Mouse (Mus musculus) lung, embryonic 16.5 days (tissue): ENCODE results near the gene Hip1. TPM values are rescaled to one million over a fixed set of nuclear protein-coding genes. Genes with fewer than 3 reads are reported as not detected.
A peak's percentile ranks its signal among the peaks of the same experiment; 100 is the strongest.

Source experiments
- ATAC-seq: fragments of 200-750 bp; cut with Nextera tagmentation; 2 replicates; pipeline ENCODE4 v1.8.0; 2017; ENCODE audit warnings: low read depth, mild to moderate bottlenecking, moderate library complexity
- H3K27ac ChIP-seq: fragments of 300-500 bp; sonication (generic); 2 replicates; pipeline ENCODE4 v1.5.1; 2014; ENCODE audit warnings: mild to moderate bottlenecking, control low read depth, low read length
- H3K27me3 ChIP-seq: fragments of 300-500 bp; sonication (generic); 2 replicates; pipeline ENCODE4 v1.6.1; 2014; ENCODE audit warnings: low read depth, low read length, mixed read lengths; ENCODE audit not compliant: control insufficient read depth, insufficient read depth
- H3K36me3 ChIP-seq: fragments of 300-500 bp; sonication (generic); 2 replicates; pipeline ENCODE4 v1.6.1; 2014; ENCODE audit warnings: low read length; ENCODE audit not compliant: control insufficient read depth, insufficient read depth
- H3K4me1 ChIP-seq: fragments of 300-500 bp; sonication (generic); replicated peaks from 2 replicates; pipeline ENCODE4 v1.6.1; 2014; ENCODE audit warnings: low read length, mixed read lengths; ENCODE audit not compliant: control insufficient read depth, insufficient read depth
- H3K4me2 ChIP-seq: fragments of 300-500 bp; sonication (generic); 2 replicates; pipeline ENCODE4 v1.6.1; 2014; ENCODE audit warnings: low read depth, low read length, control low read depth
- H3K4me3 ChIP-seq: fragments of 300-500 bp; sonication (generic); 2 replicates; pipeline ENCODE4 v1.5.1; 2014; ENCODE audit warnings: mild to moderate bottlenecking, low read length, control low read depth
- H3K9ac ChIP-seq: fragments of 300-500 bp; sonication (generic); 2 replicates; pipeline ENCODE4 v1.6.1; 2014; ENCODE audit warnings: low read length, control low read depth
- H3K9me3 ChIP-seq: fragments of 300-500 bp; sonication (generic); 2 replicates; pipeline ENCODE4 v1.6.1; 2016; ENCODE audit warnings: low read length; ENCODE audit not compliant: control insufficient read depth
- WGBS: fragments of 180-500 bp; shearing (Covaris S2); extraction: QIAGEN DNeasy Blood & Tissue Kit; methylation state at CpG from one replicate; pipeline ENCODE4 v1.1.7; 2014; 5-methylcytosine and 5-hydroxymethylcytosine counted together
- polyA plus RNA-seq: library from polyadenylated mRNA; unstranded; fragments of >200 nt; fragmentation: Nextera tagmentation; extraction: Ambion mirVana; gene quantifications from 2 replicates; pipeline ENCODE4 v1.2.1, GENCODE M21; 2015

Gene Hip1
- polyA plus RNA-seq, 1 experiment from 2014 or later: 35.1 TPM

GRCm38 (mm10) chr5:135451100-135451499 is 93.8 kb downstream of the Hip1 start:
- Histone ChIP-seq H3K27me3 (no peaks in the 10 kb centered on the region), H3K9me3 (peaks cover 9% of the 10 kb centered on the region), H3K27ac (no peak overlapping the region), H3K4me2 (no peak overlapping the region), H3K4me3 (no peak overlapping the region), H3K36me3 (peaks cover 31% of the 10 kb centered on the region), H3K9ac (no peak overlapping the region), H3K4me1 (no peaks in the 10 kb centered on the region)
- 88% methylated on average over 8 of the region's 8 CpGs for WGBS
- no peak for ATAC-seq

DNA sequence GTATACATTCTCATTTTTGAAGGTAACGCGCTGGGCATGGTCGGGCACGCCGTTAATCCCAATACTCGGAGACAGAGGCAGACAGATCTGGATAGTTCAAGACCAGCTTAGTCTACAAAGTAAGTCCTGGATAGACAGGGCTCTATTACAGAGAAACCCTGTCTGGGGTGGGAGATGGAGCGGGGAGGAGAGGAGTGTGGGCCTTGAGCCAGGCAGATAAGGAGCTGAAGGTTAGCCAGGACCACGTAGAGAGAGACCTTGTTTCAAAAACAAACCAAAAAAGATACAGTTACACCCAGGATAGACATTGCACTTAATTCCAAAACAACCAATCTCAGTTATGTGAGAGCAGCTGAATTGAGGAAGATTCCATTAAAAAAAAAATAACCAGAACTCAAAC is 99.2 kb downstream of the Hip1 start:
- no peaks in the 10 kb centered on the region for H3K9me3 ChIP-seq
- H3K4me3 ChIP-seq: no peak overlapping the region
- no peak overlapping the region for H3K4me2 ChIP-seq
- H3K27ac ChIP-seq: no peak overlapping the region
- WGBS: 92% methylated on average over 8 of the region's 8 CpGs
- H3K27me3 ChIP-seq: no peaks in the 10 kb centered on the region
- no peak overlapping the region for H3K9ac ChIP-seq
- ATAC-seq: no peak
- 0 out of 2 replicates have a peak, but pooled peaks cover 2% of the 10 kb centered on the region for H3K4me1 ChIP-seq
- H3K36me3 ChIP-seq: peaks cover 9% of the 10 kb centered on the region

- 0 out of 2 replicates have a peak, but pooled peaks cover 2% of the 10 kb centered on the region for H3K4me1 ChIP-seq
- 64% methylated on average over 7 of the region's 7 CpGs for WGBS
- H3K27ac ChIP-seq: no peak overlapping the region
- peak; percentile 73 for ATAC-seq
- no peak overlapping the region for H3K9ac ChIP-seq
- no peak overlapping the region for H3K4me2 ChIP-seq
- H3K9me3 ChIP-seq: no peaks in the 10 kb centered on the region
- H3K4me3 ChIP-seq: no peak overlapping the region
- peaks cover 7% of the 10 kb centered on the region; the same call in 1 of the 2 replicates for H3K36me3 ChIP-seq
- no peaks in the 10 kb centered on the region for H3K27me3 ChIP-seq
Measured at GRCm38 (mm10) chr5:135442430-135442829, 102.5 kb downstream of the Hip1 start.

- no peaks in the 10 kb centered on the region for H3K27me3 ChIP-seq
- no peak overlapping the region for H3K4me2 ChIP-seq
- no peaks in the 10 kb centered on the region for H3K9me3 ChIP-seq
- 94% methylated on average over 10 of the region's 10 CpGs for WGBS
- ATAC-seq: no peak
- no peaks in the 10 kb centered on the region for H3K4me1 ChIP-seq
- H3K36me3 ChIP-seq: peaks cover 32% of the 10 kb centered on the region
- H3K27ac ChIP-seq: no peak overlapping the region
- no peak overlapping the region for H3K4me3 ChIP-seq
- no peak overlapping the region for H3K9ac ChIP-seq
Measured at GRCm38 (mm10) chr5:135435039-135435438, 109.9 kb downstream of the Hip1 start.

DNA sequence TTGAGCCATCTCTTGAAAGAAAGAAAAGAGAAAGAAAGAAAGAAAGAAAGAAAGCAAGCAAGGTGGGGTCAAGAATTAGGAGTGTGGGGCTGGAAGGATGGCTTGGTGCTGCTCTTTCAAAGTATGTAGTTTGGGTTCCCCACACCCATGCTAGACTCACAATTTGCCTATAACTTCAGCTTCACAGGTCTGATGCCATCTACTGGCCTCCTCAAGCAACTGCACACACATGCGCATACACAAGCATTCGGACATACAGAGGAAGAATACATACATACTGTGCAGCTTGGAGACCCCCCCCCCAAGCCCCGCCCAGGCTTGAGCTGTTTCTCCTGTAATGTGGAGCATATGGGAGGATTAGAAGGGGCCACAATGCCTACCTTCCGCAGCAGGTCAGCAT is 111.1 kb downstream of the Hip1 start:
- Histone ChIP-seq H3K4me2 (no peak overlapping the region), H3K36me3 (peaks cover 32% of the 10 kb centered on the region)
- WGBS: over 99% methylated on average over 4 of the region's 4 CpGs

DNA sequence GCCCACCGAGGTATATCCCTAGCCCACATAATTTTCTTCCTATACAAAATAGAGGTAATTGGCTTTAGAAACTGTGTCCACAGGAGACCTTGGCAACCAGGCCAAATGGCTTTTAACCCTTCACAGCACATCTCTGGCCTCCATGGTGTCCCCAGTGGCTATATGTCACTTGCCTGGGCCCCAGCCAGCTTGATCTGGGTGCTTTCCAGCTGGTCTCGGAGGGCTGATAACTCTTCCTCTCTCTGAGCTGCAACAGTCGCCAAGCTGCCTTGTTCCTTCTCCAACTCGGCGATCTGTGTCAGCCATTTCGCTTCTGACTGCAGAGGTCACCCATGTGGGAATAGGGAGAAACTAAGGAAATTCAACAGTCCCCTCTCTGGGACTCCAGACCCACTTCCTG is 113.8 kb downstream of the Hip1 start:
- H3K9me3 ChIP-seq: no peaks in the 10 kb centered on the region
- H3K4me3 ChIP-seq: no peak overlapping the region
- H3K27me3 ChIP-seq: no peaks in the 10 kb centered on the region
- H3K36me3 ChIP-seq: peaks cover 44% of the 10 kb centered on the region
- ATAC-seq: no peak
- no peaks in the 10 kb centered on the region for H3K4me1 ChIP-seq
- H3K4me2 ChIP-seq: no peak overlapping the region
- WGBS: 68% methylated on average over 6 of the region's 6 CpGs
- no peak overlapping the region for H3K27ac ChIP-seq
- H3K9ac ChIP-seq: no peak overlapping the region

More for the DNA sequence above, 111.1 kb downstream of the Hip1 start:
- Histone ChIP-seq H3K4me1 (no peaks in the 10 kb centered on the region), H3K4me3 (no peak overlapping the region), H3K27me3 (no peaks in the 10 kb centered on the region), H3K9me3 (no peaks in the 10 kb centered on the region), H3K27ac (no peak overlapping the region), H3K9ac (no peak overlapping the region)
- no peak for ATAC-seq

DNA sequence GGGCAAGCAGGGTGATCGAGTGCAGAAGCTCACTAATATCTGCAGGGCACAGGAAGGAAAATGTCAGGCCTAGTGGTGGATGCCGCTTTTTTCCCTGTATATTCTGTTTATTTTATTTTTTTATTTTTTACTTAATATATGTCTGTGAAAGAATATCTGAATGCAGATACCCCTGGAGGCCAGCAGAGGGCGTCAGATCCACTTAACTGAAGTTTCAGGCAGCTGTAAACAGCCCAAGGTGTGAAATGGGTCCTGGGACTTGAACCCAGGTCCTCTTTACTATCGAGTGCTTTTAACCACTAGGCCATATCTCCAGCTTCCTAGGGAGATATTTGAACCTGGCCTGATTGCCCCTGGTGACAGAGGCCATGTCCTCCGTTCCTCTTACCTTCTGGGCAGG is 116.1 kb downstream of the Hip1 start:
- WGBS: 67% methylated on average over 5 of the region's 5 CpGs
- no peak for ATAC-seq
- no peak overlapping the region for H3K9ac ChIP-seq
- no peak overlapping the region for H3K27ac ChIP-seq
- H3K4me1 ChIP-seq: no peaks in the 10 kb centered on the region
- H3K27me3 ChIP-seq: no peaks in the 10 kb centered on the region
- peaks cover 49% of the 10 kb centered on the region for H3K36me3 ChIP-seq
- H3K9me3 ChIP-seq: no peaks in the 10 kb centered on the region
- H3K4me3 ChIP-seq: no peak overlapping the region
- no peak overlapping the region for H3K4me2 ChIP-seq

DNA sequence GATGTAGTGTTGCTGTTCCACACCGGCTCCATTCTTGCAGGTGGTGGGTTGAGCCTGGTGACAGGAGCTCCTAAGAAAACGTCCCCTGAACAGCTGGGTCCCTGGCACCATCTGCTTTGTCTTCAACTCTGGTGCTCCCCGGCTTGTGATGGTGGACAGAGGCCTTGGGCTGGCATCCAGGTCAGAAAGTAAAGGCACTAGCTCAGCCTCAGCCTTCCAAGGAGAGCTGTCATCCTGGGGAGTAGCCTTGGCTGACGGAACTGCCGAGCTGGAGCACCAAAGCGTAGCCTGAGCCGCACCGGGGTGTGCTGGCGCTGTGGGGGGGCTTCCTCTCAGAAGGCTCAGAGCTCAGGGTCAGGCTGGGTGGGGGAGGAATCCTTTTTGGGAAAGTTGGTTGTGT is 134.7 kb downstream of the Hip1 start:
- no peak overlapping the region for H3K9ac ChIP-seq
- WGBS: 81% methylated on average over 9 of the region's 9 CpGs
- no peak overlapping the region for H3K27ac ChIP-seq
- H3K9me3 ChIP-seq: no peaks in the 10 kb centered on the region
- no peak for ATAC-seq
- no peaks in the 10 kb centered on the region for H3K4me1 ChIP-seq
- H3K36me3 ChIP-seq: peaks cover 10% of the 10 kb centered on the region
- no peak overlapping the region for H3K4me2 ChIP-seq
- H3K4me3 ChIP-seq: no peak overlapping the region
- no peaks in the 10 kb centered on the region for H3K27me3 ChIP-seq

- WGBS: 88% methylated on average over 4 of the region's 4 CpGs
- ATAC-seq: no peak
Measured at GRCm38 (mm10) chr5:135408114-135408513, 136.8 kb downstream of the Hip1 start.

GRCm38 (mm10) chr5:135405437-135405836 is 139.5 kb downstream of the Hip1 start:
- no peak for ATAC-seq
- 82% methylated on average over 9 of the region's 9 CpGs for WGBS
- Histone ChIP-seq H3K36me3 (no peaks in the 10 kb centered on the region), H3K27me3 (no peaks in the 10 kb centered on the region), H3K9ac (no peak overlapping the region), H3K9me3 (no peaks in the 10 kb centered on the region), H3K27ac (no peak overlapping the region), H3K4me2 (no peak overlapping the region), H3K4me3 (no peak overlapping the region), H3K4me1 (no peaks in the 10 kb centered on the region)

More at GRCm38 (mm10) chr5:135408114-135408513, 136.8 kb downstream of the Hip1 start:
- H3K9me3 ChIP-seq: no peaks in the 10 kb centered on the region
- peaks cover 4% of the 10 kb centered on the region; the same call in 1 of the 2 replicates for H3K36me3 ChIP-seq
- H3K27ac ChIP-seq: no peak overlapping the region
- no peak overlapping the region for H3K4me3 ChIP-seq
- no peak overlapping the region for H3K9ac ChIP-seq
- H3K4me1 ChIP-seq: no peaks in the 10 kb centered on the region
- H3K4me2 ChIP-seq: no peak overlapping the region
- H3K27me3 ChIP-seq: no peaks in the 10 kb centered on the region
